Mouse (Mus musculus) left cerebral cortex, postnatal 14 days (tissue): ENCODE data around the gene Ddx31. TPM values are rescaled to one million over a fixed set of nuclear protein-coding genes. Genes with fewer than 3 reads are reported as not detected.

Source experiments
- DNase-seq, 2 experiments: peaks; one replicate each; pipeline ENCODE4 v3.0.0; 2021 to 2022; ENCODE audit warnings: low spot score in 2 of 2, mixed read lengths in 1 of 2
- intact Hi-C: fragments of 180-260 bp; cut with DNase I; formaldehyde crosslinking; loops from one replicate; pipeline ENCODE4 v1.15.1; 2025
- long read RNA-seq, 2 experiments: library from polyadenylated mRNA; stranded (forward); transcript quantifications; one replicate each; pipeline ENCODE4 v2.0.0; 2021
- total RNA-seq, 2 experiments: library from RNA; stranded (reverse); gene quantifications; 2 replicates each; pipeline ENCODE4 v1.2.3; 2021

The Ddx31 gene
- total RNA-seq: 1 to 10 TPM; 6.7 to 7.8 TPM
- long read RNA-seq, experiment 1, transcript Ddx31-201 (20 exons, 3,271 nt): major isoform, 9 of 13 reads
- long read RNA-seq, experiment 1, partial matches to known transcripts: 1 of 13 reads
- long read RNA-seq, experiment 1, other reads (novel, unspliced or antisense): 3 of 13 reads
- long read RNA-seq, experiment 2, partial matches to known transcripts: 1 of 5 reads
- long read RNA-seq, experiment 2, other reads (novel, unspliced or antisense): 2 of 5 reads

- intact Hi-C loops: loop anchor here (2.0 kb wide), 1 partner anchor 84 kb away; no protein-coding TSS in a partner anchor
Observed at GRCm38 (mm10) chr2:28840222-28840951, at the start of gene Ddx31, which contains the start of gene Gtf3c4. Gene Ddx31, plus strand, starts transcription at chr2:28840406. Gene Gtf3c4, minus strand, starts transcription at chr2:28840360.

DNA sequence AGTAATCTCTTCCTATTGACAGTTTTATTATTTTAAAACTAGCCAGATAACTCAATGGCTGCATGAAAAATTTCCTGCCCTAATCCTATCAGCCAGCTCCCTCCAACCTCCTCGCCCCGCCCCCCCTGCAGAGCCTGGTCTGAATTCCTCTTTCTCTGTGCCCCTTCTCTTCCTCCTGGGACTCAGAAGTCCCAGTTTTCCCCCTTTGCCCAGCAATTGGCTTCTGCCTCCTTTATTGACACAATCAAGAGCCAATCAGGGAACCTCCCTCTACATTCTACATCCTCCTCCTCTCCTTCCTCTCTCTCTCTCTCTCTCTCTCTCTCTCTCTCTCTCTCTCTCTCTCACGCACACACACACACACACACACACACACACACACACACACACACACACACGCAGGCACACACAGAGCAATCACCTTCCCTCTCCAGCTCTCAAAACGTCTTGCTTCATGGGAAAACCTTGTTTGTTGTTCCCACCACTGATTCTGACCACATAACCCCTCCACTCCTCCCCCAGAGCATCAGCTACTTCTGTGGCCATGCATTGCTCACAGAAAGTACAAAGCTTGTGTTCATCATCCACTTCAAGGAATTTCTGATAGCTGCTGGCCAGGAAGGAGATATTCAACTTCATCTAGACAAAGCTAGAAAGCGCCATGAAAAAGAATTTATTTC, 47.1 kb upstream of the Ddx31 start:
- DNase-seq: peak; percentile 32 to 36
- intact Hi-C loops: no loop called here

More at GRCm38 (mm10) chr2:28840222-28840951, at the start of gene Ddx31, which contains the start of gene Gtf3c4:
- peak; percentile 95 to 96 for DNase-seq

DNA sequence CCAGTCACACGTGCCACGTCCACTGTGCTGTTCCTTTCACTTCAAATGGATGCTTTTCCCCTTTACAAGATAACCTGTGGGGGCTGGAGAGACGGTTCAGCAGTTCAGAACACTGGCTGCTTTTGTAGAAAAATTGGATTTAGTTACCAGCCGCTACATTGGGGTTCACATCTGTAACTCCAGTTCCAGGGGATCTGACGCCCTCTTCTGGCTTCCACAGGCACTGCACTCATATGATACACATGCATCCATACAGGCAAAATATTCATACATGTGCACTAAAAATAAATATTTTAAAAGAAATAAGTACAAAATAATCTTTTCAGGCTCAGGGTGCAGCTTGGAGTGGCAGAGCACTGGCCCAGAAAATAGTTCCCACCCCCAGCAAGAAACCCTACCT, 45.6 kb upstream of the Ddx31 start:
- no peak for DNase-seq
- intact Hi-C loops: no loop called here

DNA sequence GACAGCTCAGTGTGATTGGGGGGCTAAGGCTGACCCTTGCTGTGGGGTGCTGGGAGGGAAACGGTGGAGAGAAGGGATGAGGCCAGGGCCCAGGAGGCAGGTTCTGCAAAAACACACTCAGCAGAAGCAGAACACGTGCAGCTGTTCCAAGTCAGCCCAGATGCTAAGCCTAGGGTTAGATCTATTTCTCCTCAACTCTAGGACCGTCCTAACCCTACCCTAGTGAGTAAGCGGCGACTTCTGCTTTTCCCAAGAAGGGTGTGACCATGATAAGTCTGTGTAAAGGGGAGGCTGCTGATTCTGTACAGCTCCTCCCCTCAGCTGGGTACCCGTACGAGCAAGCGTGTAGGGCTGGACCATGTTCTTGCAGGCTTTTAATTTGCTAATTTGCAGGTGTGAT, 43.9 kb upstream of the Ddx31 start:
- DNase-seq: no peak
- intact Hi-C loops: no loop called here

DNA sequence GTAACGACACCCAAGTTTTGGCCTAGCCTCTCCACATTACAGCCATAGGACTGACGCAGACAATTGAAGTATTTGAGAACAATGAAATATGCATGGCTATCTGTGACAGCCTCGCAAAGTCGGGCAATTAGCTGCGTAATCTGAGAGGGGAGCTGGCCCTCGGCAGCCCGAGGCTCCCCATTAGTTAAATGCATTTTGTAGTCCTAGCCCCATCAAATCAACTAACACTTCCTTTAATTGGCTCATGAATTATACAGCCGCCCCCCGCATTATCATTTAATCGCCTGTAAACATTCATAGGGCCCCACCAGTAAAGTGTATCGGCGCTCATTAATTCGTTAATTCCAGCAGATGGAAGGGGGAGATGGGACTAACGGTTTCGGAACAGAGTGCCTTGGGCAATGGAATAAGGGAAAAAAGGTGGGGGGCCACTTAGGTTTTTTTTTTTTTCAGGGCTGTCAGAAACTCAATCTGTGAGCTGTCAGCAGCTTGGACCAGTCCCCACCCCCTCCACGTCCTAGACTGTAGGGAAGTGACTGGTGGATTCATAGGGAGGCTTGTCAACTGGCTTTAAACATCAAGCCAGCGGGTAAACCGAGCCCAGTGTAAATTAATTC, 42.6 kb upstream of the Ddx31 start:
- no peak for DNase-seq
- intact Hi-C loops: no loop called here

GRCm38 (mm10) chr2:28798390-28798789, 41.8 kb upstream of the Ddx31 start:
- intact Hi-C loops: no loop called here
- DNase-seq: no peak

DNA sequence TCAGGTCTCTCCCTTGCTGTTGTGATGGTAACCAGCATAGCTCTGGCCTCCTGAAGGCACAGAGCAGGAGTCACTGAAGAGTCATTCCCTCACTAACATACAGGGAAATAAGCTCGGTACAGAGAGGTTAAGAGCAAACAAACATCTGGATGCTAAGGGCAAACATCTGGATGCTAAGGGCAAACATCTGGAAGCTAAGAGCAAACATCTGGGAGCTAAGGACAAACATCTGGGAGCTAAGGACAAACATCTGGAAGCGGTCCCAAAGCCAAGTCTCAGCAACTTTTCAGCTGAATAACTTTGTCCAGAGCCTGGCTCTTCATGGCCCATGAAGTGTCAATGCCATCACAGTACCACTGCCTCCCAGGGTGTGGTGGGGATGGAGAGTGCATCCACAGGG, 40.6 kb upstream of the Ddx31 start:
- intact Hi-C loops: no loop called here
- DNase-seq: no peak

- intact Hi-C loops: no loop called here
- no peak for DNase-seq
Observed at GRCm38 (mm10) chr2:28803406-28803805, 36.8 kb upstream of the Ddx31 start.

- no peak for DNase-seq
- intact Hi-C loops: no loop called here
Observed at GRCm38 (mm10) chr2:28808841-28809240, 31.4 kb upstream of the Ddx31 start.

DNA sequence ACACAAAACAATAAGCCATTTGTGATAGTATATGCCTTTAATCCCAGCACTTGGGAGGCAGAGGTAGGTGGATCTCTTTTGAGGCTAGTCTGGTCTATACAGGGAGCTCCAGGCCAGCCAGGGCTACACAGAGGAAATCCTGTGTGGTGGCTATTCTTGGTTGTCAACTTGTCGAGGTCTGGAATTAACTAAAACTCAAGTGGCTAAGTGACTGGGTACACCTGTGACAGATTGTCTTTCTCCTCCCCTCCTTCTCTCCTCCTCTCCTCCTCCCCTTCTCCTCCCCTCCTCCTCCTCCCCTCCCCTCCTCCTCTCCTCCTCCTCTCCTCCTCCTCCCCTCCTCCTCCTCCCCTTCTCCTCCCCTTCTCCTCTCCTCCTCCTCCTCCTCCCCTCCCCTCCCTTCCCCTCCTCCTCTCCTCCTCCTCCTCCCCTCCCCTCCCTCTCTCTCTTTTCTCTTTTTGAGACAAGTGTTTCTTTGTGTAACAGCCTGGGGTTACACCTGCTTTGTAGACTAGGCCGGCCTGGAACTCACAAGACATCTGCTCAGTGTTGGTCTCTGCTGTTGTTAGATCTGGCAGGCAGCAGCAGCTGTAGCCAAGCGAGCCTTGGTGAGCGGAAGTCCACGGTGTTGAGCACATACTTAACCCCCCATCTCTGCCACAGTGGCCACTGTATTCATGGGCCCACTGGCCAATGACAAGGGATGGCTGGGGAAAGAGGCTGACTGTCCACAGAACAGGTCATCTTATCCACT, 29.8 kb upstream of the Ddx31 start:
- DNase-seq: no peak

GRCm38 (mm10) chr2:28818866-28819265, 21.3 kb upstream of the Ddx31 start:
- intact Hi-C loops: no loop called here
- DNase-seq: peak; percentile 36 to 40

More for the DNA sequence above, 29.8 kb upstream of the Ddx31 start:
- intact Hi-C loops: no loop called here

GRCm38 (mm10) chr2:28829265-28829664, 10.9 kb upstream of the Ddx31 start:
- no peak for DNase-seq
- intact Hi-C loops: no loop called here

DNA sequence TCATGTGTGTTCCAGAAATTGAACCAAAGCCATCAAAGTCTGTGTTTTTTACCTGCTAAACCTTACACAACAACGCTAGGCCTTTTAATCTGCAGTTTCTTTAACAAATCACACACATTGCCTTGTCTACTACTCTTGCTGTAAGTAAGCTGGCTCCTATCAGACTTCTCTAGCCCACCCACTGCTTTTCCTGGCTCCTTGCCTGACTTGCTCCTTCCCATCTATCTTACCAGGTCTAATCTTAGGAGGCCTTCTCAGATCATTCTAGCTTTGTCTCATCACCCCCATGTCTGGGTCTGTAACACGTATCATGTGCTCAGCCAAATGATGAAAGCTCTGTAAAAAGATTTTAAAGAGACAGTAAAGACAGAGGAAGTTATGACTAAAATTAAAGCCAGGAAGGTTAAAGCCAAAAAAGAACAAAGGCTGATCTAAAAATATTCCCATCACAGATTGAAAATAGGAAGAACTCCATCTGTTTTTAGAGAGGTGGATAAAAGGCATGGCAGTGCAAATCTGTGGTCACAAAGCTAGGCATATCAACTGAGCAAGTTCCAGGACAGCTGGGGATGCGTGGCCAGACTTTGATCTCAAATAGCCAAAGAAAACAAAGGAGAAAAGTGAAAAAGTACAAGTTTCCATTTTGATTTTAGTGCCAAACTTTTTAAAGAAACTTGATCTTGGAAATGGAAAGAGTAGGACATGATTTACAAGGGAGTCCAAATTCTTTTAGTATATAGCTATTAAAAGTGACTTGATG, 3.8 kb upstream of the Ddx31 start:
- DNase-seq: peak in 1 of 2 experiments; percentile 41
- intact Hi-C loops: no loop called here

GRCm38 (mm10) chr2:28839501-28840221, 545 bp upstream of the Ddx31 start:
- intact Hi-C loops: loop anchor here (2.0 kb wide), 1 partner anchor 83 kb away; no protein-coding TSS in a partner anchor
- DNase-seq: no peak

DNA sequence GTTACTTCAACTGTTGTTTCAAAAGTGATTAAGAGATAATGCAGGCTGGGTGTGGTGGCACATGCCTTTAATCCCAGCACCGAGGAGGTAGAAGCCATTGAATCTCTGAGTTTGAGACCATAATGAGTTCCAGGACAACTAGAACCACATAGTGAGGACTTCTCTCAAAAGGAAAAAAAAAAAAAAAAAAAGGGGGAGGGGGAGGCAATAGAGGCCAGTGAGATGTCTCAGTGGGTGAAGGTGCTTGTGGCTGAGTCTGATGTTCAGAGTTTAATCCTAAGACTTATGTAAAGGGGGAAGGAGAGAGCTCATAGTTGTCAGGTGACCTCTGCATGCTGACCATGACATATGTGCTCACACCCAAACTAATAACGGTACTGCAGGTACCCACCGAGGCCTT, 1.8 kb downstream of the Ddx31 start:
- DNase-seq: no peak
- intact Hi-C loops: no loop called here

- no peak for DNase-seq
- intact Hi-C loops: no loop called here
Observed at GRCm38 (mm10) chr2:28848879-28849278, 8.7 kb downstream of the Ddx31 start.

GRCm38 (mm10) chr2:28852594-28852993, 12.4 kb downstream of the Ddx31 start:
- no peak for DNase-seq
- intact Hi-C loops: no loop called here

DNA sequence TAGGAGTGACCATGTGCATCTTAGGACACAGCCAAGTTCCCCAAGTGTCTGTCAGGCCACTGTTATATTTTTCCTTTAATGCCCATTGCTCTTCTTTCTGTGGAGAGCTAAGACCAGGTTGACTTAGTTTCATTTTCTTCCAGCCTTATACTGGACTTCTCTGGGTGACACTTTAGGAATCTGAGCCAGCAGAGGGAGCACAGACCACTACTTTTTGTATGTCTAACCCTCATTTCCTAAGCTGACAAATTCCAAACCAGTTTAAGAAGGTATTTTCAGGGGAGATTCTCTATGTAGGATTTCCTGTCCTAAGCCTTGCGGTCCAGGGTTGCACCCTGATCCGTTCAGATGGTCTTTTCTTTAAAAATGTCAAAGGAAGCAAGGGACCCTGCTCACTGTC, 15.6 kb downstream of the Ddx31 start:
- no peak for DNase-seq
- intact Hi-C loops: loop anchor here (5.0 kb wide), 1 partner anchor 98 kb away; no protein-coding TSS in a partner anchor
